Mouse (Mus musculus): ENCODE results near the gene Os9. TPM values are rescaled to one million over a fixed set of nuclear protein-coding genes. Genes with fewer than 3 reads are reported as not detected.
"Not testable (repeated sequence)": the region's sequence is repeated elsewhere in the genome, so short reads cannot be mapped to it uniquely, and the experiment has no call there.

The Os9 gene
- polyA plus RNA-seq, 1 experiment from 2014 or later = 76.5 TPM

GRCm38 (mm10) chr10:127160081-127160480, 39.1 kb upstream of the Os9 start:
- WGBS = 87% methylated on average over 9 of the region's 9 CpGs
- no peak overlapping the region for H3K9ac ChIP-seq
- H3K9me3 ChIP-seq = no peaks in the 10 kb centered on the region
- H3K27me3 ChIP-seq = peaks cover 21% of the 10 kb centered on the region
- H3K27ac ChIP-seq = no peak overlapping the region
- no peak overlapping the region for H3K4me2 ChIP-seq
- no peaks in the 10 kb centered on the region for H3K36me3 ChIP-seq
- H3K4me3 ChIP-seq = no peak overlapping the region
- peaks cover 3% of the 10 kb centered on the region; the same call in 1 of the 2 replicates for H3K4me1 ChIP-seq
- ATAC-seq (ENCODE audit: insufficient number of reproducible peaks, insufficient read depth, low FRiP score, low TSS enrichment, low read depth) = no peak

GRCm38 (mm10) chr10:127158471-127158870, 37.5 kb upstream of the Os9 start:
- no peak overlapping the region for H3K4me2 ChIP-seq
- H3K9ac ChIP-seq = no peak overlapping the region
- no peaks in the 10 kb centered on the region for H3K4me1 ChIP-seq
- H3K36me3 ChIP-seq = no peaks in the 10 kb centered on the region
- H3K27me3 ChIP-seq = peaks cover 6% of the 10 kb centered on the region; the same call in 1 of the 2 replicates
- WGBS = 73% methylated on average over 3 of the region's 3 CpGs
- no peak overlapping the region for H3K27ac ChIP-seq
- H3K4me3 ChIP-seq = no peak overlapping the region
- ATAC-seq (ENCODE audit: insufficient number of reproducible peaks, insufficient read depth, low FRiP score, low TSS enrichment, low read depth) = no peak
- no peaks in the 10 kb centered on the region for H3K9me3 ChIP-seq

- 92% methylated on average over 1 of the region's 1 CpGs for WGBS
- H3K4me3 ChIP-seq = no peak overlapping the region
- H3K9me3 ChIP-seq = no peaks in the 10 kb centered on the region
- H3K4me1 ChIP-seq = no peaks in the 10 kb centered on the region
- H3K4me2 ChIP-seq = no peak overlapping the region
- no peak for ATAC-seq (ENCODE audit: insufficient number of reproducible peaks, insufficient read depth, low FRiP score, low TSS enrichment, low read depth)
- no peaks in the 10 kb centered on the region for H3K27me3 ChIP-seq
- no peak overlapping the region for H3K27ac ChIP-seq
- no peak overlapping the region for H3K9ac ChIP-seq
- H3K36me3 ChIP-seq = no peaks in the 10 kb centered on the region
Measured at GRCm38 (mm10) chr10:127156511-127156910, 35.6 kb upstream of the Os9 start.

- Histone ChIP-seq H3K9me3 (no peaks in the 10 kb centered on the region), H3K4me2 (no peak overlapping the region), H3K36me3 (no peaks in the 10 kb centered on the region), H3K27ac (no peak overlapping the region), H3K4me3 (no peak overlapping the region), H3K4me1 (no peaks in the 10 kb centered on the region), H3K9ac (no peak overlapping the region), H3K27me3 (no peaks in the 10 kb centered on the region)
- no peak for ATAC-seq (ENCODE audit: insufficient number of reproducible peaks, insufficient read depth, low FRiP score, low TSS enrichment, low read depth)
- 86% methylated on average over 1 of the region's 1 CpGs for WGBS
Measured at GRCm38 (mm10) chr10:127156089-127156488, 35.2 kb upstream of the Os9 start.

- 88% methylated on average over 5 of the region's 5 CpGs for WGBS
Measured at GRCm38 (mm10) chr10:127154652-127155051, 33.7 kb upstream of the Os9 start.

GRCm38 (mm10) chr10:127154241-127154640, 33.3 kb upstream of the Os9 start:
- 94% methylated on average over 2 of the region's 2 CpGs for WGBS
- Histone ChIP-seq H3K27ac (no peak overlapping the region), H3K9ac (no peak overlapping the region), H3K4me1 (no peaks in the 10 kb centered on the region), H3K9me3 (no peaks in the 10 kb centered on the region), H3K4me2 (no peak overlapping the region), H3K4me3 (no peak overlapping the region), H3K36me3 (no peaks in the 10 kb centered on the region), H3K27me3 (no peaks in the 10 kb centered on the region)
- ATAC-seq (ENCODE audit: insufficient number of reproducible peaks, insufficient read depth, low FRiP score, low TSS enrichment, low read depth) = no peak

More at GRCm38 (mm10) chr10:127154652-127155051, 33.7 kb upstream of the Os9 start:
- Histone ChIP-seq H3K36me3 (no peaks in the 10 kb centered on the region), H3K4me3 (no peak overlapping the region), H3K4me1 (no peaks in the 10 kb centered on the region), H3K27ac (no peak overlapping the region), H3K9ac (no peak overlapping the region), H3K27me3 (no peaks in the 10 kb centered on the region), H3K4me2 (no peak overlapping the region), H3K9me3 (no peaks in the 10 kb centered on the region)
- ATAC-seq (ENCODE audit: insufficient number of reproducible peaks, insufficient read depth, low FRiP score, low TSS enrichment, low read depth) = no peak

GRCm38 (mm10) chr10:127153323-127153722, 32.4 kb upstream of the Os9 start:
- Histone ChIP-seq H3K4me3 (no peak overlapping the region), H3K27me3 (no peaks in the 10 kb centered on the region), H3K9ac (no peak overlapping the region), H3K36me3 (no peaks in the 10 kb centered on the region), H3K4me1 (no peaks in the 10 kb centered on the region), H3K27ac (no peak overlapping the region), H3K9me3 (no peaks in the 10 kb centered on the region), H3K4me2 (no peak overlapping the region)
- ATAC-seq (ENCODE audit: insufficient number of reproducible peaks, insufficient read depth, low FRiP score, low TSS enrichment, low read depth) = no peak
- 93% methylated on average over 7 of the region's 7 CpGs for WGBS

- 84% methylated on average over 10 of the region's 10 CpGs for WGBS
- not testable (repeated sequence) for H3K4me3 ChIP-seq; ATAC-seq (ENCODE audit: insufficient number of reproducible peaks, insufficient read depth, low FRiP score, low TSS enrichment, low read depth); H3K27me3 ChIP-seq; H3K36me3 ChIP-seq; H3K27ac ChIP-seq; H3K4me2 ChIP-seq; H3K9me3 ChIP-seq; H3K9ac ChIP-seq; H3K4me1 ChIP-seq
Measured at GRCm38 (mm10) chr10:127152556-127152955, 31.6 kb upstream of the Os9 start.

GRCm38 (mm10) chr10:127151233-127151632, 30.3 kb upstream of the Os9 start:
- H3K9me3 ChIP-seq; ATAC-seq (ENCODE audit: insufficient number of reproducible peaks, insufficient read depth, low FRiP score, low TSS enrichment, low read depth); H3K4me1 ChIP-seq; H3K27me3 ChIP-seq; H3K4me3 ChIP-seq; H3K4me2 ChIP-seq; H3K36me3 ChIP-seq; H3K9ac ChIP-seq; H3K27ac ChIP-seq: not testable (repeated sequence)
- 89% methylated on average over 3 of the region's 3 CpGs for WGBS

GRCm38 (mm10) chr10:127150471-127150872, 29.5 kb upstream of the Os9 start:
- H3K27me3 ChIP-seq = no peaks in the 10 kb centered on the region
- no peak for ATAC-seq (ENCODE audit: insufficient number of reproducible peaks, insufficient read depth, low FRiP score, low TSS enrichment, low read depth)
- H3K9me3 ChIP-seq = no peaks in the 10 kb centered on the region
- no peaks in the 10 kb centered on the region for H3K36me3 ChIP-seq
- 78% methylated on average over 4 of the region's 4 CpGs for WGBS
- no peaks in the 10 kb centered on the region for H3K4me1 ChIP-seq
- no peak overlapping the region for H3K4me2 ChIP-seq
- no peak overlapping the region for H3K9ac ChIP-seq
- no peak overlapping the region for H3K27ac ChIP-seq
- no peak overlapping the region for H3K4me3 ChIP-seq

- Histone ChIP-seq H3K4me3 (no peak overlapping the region), H3K36me3 (no peaks in the 10 kb centered on the region), H3K27ac (no peak overlapping the region), H3K9me3 (no peaks in the 10 kb centered on the region), H3K4me2 (no peak overlapping the region), H3K27me3 (no peaks in the 10 kb centered on the region), H3K9ac (no peak overlapping the region), H3K4me1 (no peaks in the 10 kb centered on the region)
- no peak for ATAC-seq (ENCODE audit: insufficient number of reproducible peaks, insufficient read depth, low FRiP score, low TSS enrichment, low read depth)
- WGBS = 80% methylated on average over 6 of the region's 6 CpGs
Measured at GRCm38 (mm10) chr10:127147135-127147534, 26.2 kb upstream of the Os9 start.

GRCm38 (mm10) chr10:127145303-127145702, 24.4 kb upstream of the Os9 start:
- Histone ChIP-seq H3K4me2 (no peak overlapping the region), H3K9me3 (no peaks in the 10 kb centered on the region), H3K27ac (no peak overlapping the region), H3K4me1 (no peaks in the 10 kb centered on the region), H3K4me3 (no peak overlapping the region), H3K27me3 (0 out of 2 replicates have a peak, but pooled peaks cover 5% of the 10 kb centered on the region), H3K9ac (no peak overlapping the region), H3K36me3 (no peaks in the 10 kb centered on the region)
- ATAC-seq (ENCODE audit: insufficient number of reproducible peaks, insufficient read depth, low FRiP score, low TSS enrichment, low read depth) = no peak
- WGBS = 80% methylated on average over 5 of the region's 5 CpGs

GRCm38 (mm10) chr10:127144536-127144935, 23.6 kb upstream of the Os9 start:
- 89% methylated on average over 7 of the region's 7 CpGs for WGBS
- Histone ChIP-seq H3K9me3 (0 out of 2 replicates have a peak, but pooled peaks cover under 1% of the 10 kb centered on the region), H3K36me3 (no peaks in the 10 kb centered on the region), H3K4me3 (no peak overlapping the region), H3K4me1 (no peaks in the 10 kb centered on the region), H3K9ac (no peak overlapping the region), H3K27me3 (0 out of 2 replicates have a peak, but pooled peaks cover 5% of the 10 kb centered on the region), H3K27ac (no peak overlapping the region), H3K4me2 (no peak overlapping the region)
- no peak for ATAC-seq (ENCODE audit: insufficient number of reproducible peaks, insufficient read depth, low FRiP score, low TSS enrichment, low read depth)

Measured in embryonic facial prominence, embryonic 13.5 days (tissue).